Mouse (Mus musculus): ENCODE results near the gene 9530068E07Rik. TPM values are rescaled to one million over a fixed set of nuclear protein-coding genes. Genes with fewer than 3 reads are reported as not detected.

9530068E07Rik gene
- 151 and 155 TPM in 2 replicates for polyA plus RNA-seq (2015; fragmentation: Nextera tagmentation; extraction: Ambion mirVana)

GRCm38 (mm10) chr11:52395940-52396596, at the start of gene 9530068E07Rik:
9530068E07Rik (plus strand) TSS chr11:52396428.
- peak; percentile 97 for ATAC-seq
- Histone ChIP-seq H3K27me3 (replicated peaks; ENCODE audit: insufficient read depth, low read length) (no peaks in the 10 kb centered on the region), H3K9ac (replicated peaks; ENCODE audit: low read depth) (peak within 1 kb of the TSS; percentile 96), H3K36me3 (ENCODE audit: insufficient read depth, low read length) (no peaks in the 10 kb centered on the region), H3K27ac (ENCODE audit: low read length) (peak within 1 kb of the TSS; percentile 95), H3K9me3 (ENCODE audit: low read length) (no peaks in the 10 kb centered on the region), H3K4me3 (ENCODE audit: low read depth, low read length) (peak within 1 kb of the TSS; percentile 98), H3K4me2 (replicated peaks; ENCODE audit: low read depth, low read length) (peak within 1 kb of the TSS; percentile 75), H3K4me1 (ENCODE audit: insufficient read depth, low read depth, low read length) (no peaks in the 10 kb centered on the region)
- TF ChIP-seq EP300 (IDR thresholded peaks at IDR 0.05) = no peak
- 3% methylated on average over 38 of the region's 38 CpGs for WGBS
- peak; percentile 98 for DNase-seq (ENCODE audit: low spot score)

GRCm38 (mm10) chr11:52346635-52347005, 49.6 kb upstream of the 9530068E07Rik start:
- 6% methylated on average over 12 of the region's 12 CpGs for WGBS
- H3K9ac ChIP-seq (replicated peaks; ENCODE audit: low read depth) = no peak overlapping the region

GRCm38 (mm10) chr11:52348156-52348555, 48.1 kb upstream of the 9530068E07Rik start:
- no peak for TF ChIP-seq EP300 (IDR thresholded peaks at IDR 0.05)
- TF ChIP-seq CTCF (IDR thresholded peaks at IDR 0.05) = no peak
- DNase-seq (ENCODE audit: low spot score) (no peak), ATAC-seq (no peak)
- WGBS = 82% methylated on average over 4 of the region's 4 CpGs
- peaks cover 4% of the 10 kb centered on the region; the same call in 1 of the 2 replicates for H3K4me1 ChIP-seq (ENCODE audit: insufficient read depth, low read depth, low read length)
- H3K9me3 ChIP-seq (ENCODE audit: low read length) = no peaks in the 10 kb centered on the region
- H3K9ac ChIP-seq (replicated peaks; ENCODE audit: low read depth) = no peak overlapping the region
- no peaks in the 10 kb centered on the region for H3K27me3 ChIP-seq (replicated peaks; ENCODE audit: insufficient read depth, low read length)
- no peaks in the 10 kb centered on the region for H3K36me3 ChIP-seq (ENCODE audit: insufficient read depth, low read length)
- H3K27ac ChIP-seq (ENCODE audit: low read length) = no peak overlapping the region
- no peak overlapping the region for H3K4me3 ChIP-seq (ENCODE audit: low read depth, low read length)
- no peak overlapping the region for H3K4me2 ChIP-seq (replicated peaks; ENCODE audit: low read depth, low read length)

More at GRCm38 (mm10) chr11:52346635-52347005, 49.6 kb upstream of the 9530068E07Rik start:
- peak overlapping the region; percentile 38; the same call in 1 of the 2 replicates for H3K27ac ChIP-seq (ENCODE audit: low read length)
- no peaks in the 10 kb centered on the region for H3K9me3 ChIP-seq (ENCODE audit: low read length)
- peaks cover 4% of the 10 kb centered on the region; the same call in 1 of the 2 replicates for H3K4me1 ChIP-seq (ENCODE audit: insufficient read depth, low read depth, low read length)
- no peak for TF ChIP-seq EP300 (IDR thresholded peaks at IDR 0.05)
- no peaks in the 10 kb centered on the region for H3K27me3 ChIP-seq (replicated peaks; ENCODE audit: insufficient read depth, low read length)
- peak overlapping the region; percentile 61 for H3K4me2 ChIP-seq (replicated peaks; ENCODE audit: low read depth, low read length)
- DNase-seq (ENCODE audit: low spot score) (peak; percentile 60), ATAC-seq (peak; percentile 71)
- peak overlapping the region; percentile 26 for H3K4me3 ChIP-seq (ENCODE audit: low read depth, low read length)
- H3K36me3 ChIP-seq (ENCODE audit: insufficient read depth, low read length) = no peaks in the 10 kb centered on the region

GRCm38 (mm10) chr11:52348724-52349123, 47.5 kb upstream of the 9530068E07Rik start:
- Histone ChIP-seq H3K9me3 (ENCODE audit: low read length) (no peaks in the 10 kb centered on the region), H3K4me1 (ENCODE audit: insufficient read depth, low read depth, low read length) (peaks cover 4% of the 10 kb centered on the region; the same call in 1 of the 2 replicates), H3K36me3 (ENCODE audit: insufficient read depth, low read length) (no peaks in the 10 kb centered on the region), H3K4me2 (replicated peaks; ENCODE audit: low read depth, low read length) (no peak overlapping the region), H3K9ac (replicated peaks; ENCODE audit: low read depth) (no peak overlapping the region), H3K4me3 (ENCODE audit: low read depth, low read length) (no peak overlapping the region), H3K27ac (ENCODE audit: low read length) (no peak overlapping the region), H3K27me3 (replicated peaks; ENCODE audit: insufficient read depth, low read length) (no peaks in the 10 kb centered on the region)
- ATAC-seq = no peak
- WGBS = 69% methylated on average over 3 of the region's 3 CpGs
- no peak for DNase-seq (ENCODE audit: low spot score)
- no peak for TF ChIP-seq EP300 (IDR thresholded peaks at IDR 0.05)
- TF ChIP-seq CTCF (IDR thresholded peaks at IDR 0.05) = peak; percentile 44

GRCm38 (mm10) chr11:52350924-52351323, 45.3 kb upstream of the 9530068E07Rik start:
- ATAC-seq = peak; percentile 62

GRCm38 (mm10) chr11:52352271-52352670, 44.0 kb upstream of the 9530068E07Rik start:
- no peaks in the 10 kb centered on the region for H3K27me3 ChIP-seq (replicated peaks; ENCODE audit: insufficient read depth, low read length)
- H3K4me2 ChIP-seq (replicated peaks; ENCODE audit: low read depth, low read length) = no peak overlapping the region
- H3K4me1 ChIP-seq (ENCODE audit: insufficient read depth, low read depth, low read length) = no peaks in the 10 kb centered on the region; the same call in 1 of the 2 replicates
- DNase-seq (ENCODE audit: low spot score) = no peak
- no peak overlapping the region for H3K9ac ChIP-seq (replicated peaks; ENCODE audit: low read depth)
- no peak for TF ChIP-seq EP300 (IDR thresholded peaks at IDR 0.05)
- no peak for TF ChIP-seq CTCF (IDR thresholded peaks at IDR 0.05)
- WGBS = 84% methylated on average over 3 of the region's 3 CpGs
- no peaks in the 10 kb centered on the region for H3K9me3 ChIP-seq (ENCODE audit: low read length)
- no peak for ATAC-seq
- H3K4me3 ChIP-seq (ENCODE audit: low read depth, low read length) = no peak overlapping the region
- H3K27ac ChIP-seq (ENCODE audit: low read length) = no peak overlapping the region
- H3K36me3 ChIP-seq (ENCODE audit: insufficient read depth, low read length) = no peaks in the 10 kb centered on the region

More at GRCm38 (mm10) chr11:52350924-52351323, 45.3 kb upstream of the 9530068E07Rik start:
- Histone ChIP-seq H3K27me3 (replicated peaks; ENCODE audit: insufficient read depth, low read length) (no peaks in the 10 kb centered on the region), H3K9me3 (ENCODE audit: low read length) (no peaks in the 10 kb centered on the region), H3K4me3 (ENCODE audit: low read depth, low read length) (no peak overlapping the region), H3K36me3 (ENCODE audit: insufficient read depth, low read length) (no peaks in the 10 kb centered on the region), H3K27ac (ENCODE audit: low read length) (no peak overlapping the region), H3K4me2 (replicated peaks; ENCODE audit: low read depth, low read length) (no peak overlapping the region), H3K9ac (replicated peaks; ENCODE audit: low read depth) (no peak overlapping the region), H3K4me1 (ENCODE audit: insufficient read depth, low read depth, low read length) (peaks cover 4% of the 10 kb centered on the region; the same call in 1 of the 2 replicates)
- TF ChIP-seq CTCF (IDR thresholded peaks at IDR 0.05) (peak; percentile 50), EP300 (IDR thresholded peaks at IDR 0.05) (no peak)
- peak; percentile 85 for DNase-seq (ENCODE audit: low spot score)
- WGBS = 3% methylated on average over 4 of the region's 9 CpGs
